Comparison of ENCODE assay signal across 8 mouse cellular contexts in the genomic region with DNA sequence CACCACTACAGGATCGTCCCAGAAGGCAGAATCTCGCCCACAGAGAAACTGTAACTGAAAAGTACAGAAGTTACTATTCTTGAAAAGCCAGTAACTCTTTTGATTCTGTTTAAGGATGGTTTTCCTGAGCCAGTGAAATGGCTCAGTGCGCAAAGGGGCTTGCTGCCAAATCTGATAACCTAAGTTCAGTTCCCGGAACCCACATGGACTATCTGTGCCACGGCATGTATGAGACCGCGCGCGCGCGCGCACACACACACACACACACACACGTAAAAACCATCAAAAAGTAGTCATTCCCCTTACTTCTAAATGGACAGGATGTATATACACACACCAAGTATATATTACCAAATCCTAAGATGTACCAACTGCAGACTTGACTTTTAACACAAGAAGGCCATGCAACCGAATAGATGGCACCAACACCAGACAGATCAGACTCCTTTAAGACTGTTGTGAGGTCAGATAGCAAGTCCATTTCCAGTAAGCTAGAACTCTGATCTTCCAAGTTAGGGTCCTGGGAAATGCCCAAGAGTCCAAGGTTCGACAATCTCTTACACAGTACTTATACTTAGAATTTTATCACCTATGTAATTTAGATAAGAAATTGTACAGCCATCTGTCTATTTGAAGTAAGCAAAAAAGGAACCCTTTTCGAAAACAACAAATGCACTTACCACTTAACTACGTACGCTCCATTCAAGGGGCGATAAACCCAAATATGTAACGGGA. TPM values are rescaled to one million over a fixed set of nuclear protein-coding genes. Genes with fewer than 3 reads are reported as not detected.
A peak's percentile ranks its signal among the peaks of the same experiment; 100 is the strongest.
DNase-seq lines count a peak whose midpoint lies in the region; ATAC-seq lines count a peak whose summit lies in the region.

No protein-coding gene starts in this region.

- no peak for DNase-seq in neural tube, embryonic 11.5 days (ENCODE audit: low spot score)
- no peak for DNase-seq in neural tube, embryonic 10.5 days (ENCODE audit: extremely low spot score, low spot score)
- no peak for DNase-seq in embryo, embryonic 9.5 days (ENCODE audit: extremely low spot score)
- DNase-seq in frontal cortex, postnatal 36 days (ENCODE audit: low spot score in 2 of 2): no peak
- DNase-seq in natural killer cell, adult 2 months (ENCODE audit: low spot score in 2 of 2): no peak
- DNase-seq in right cerebral cortex, postnatal 14 days: no peak

- peaks cover 15% of the 10 kb centered on the region for H3K36me3 ChIP-seq in neural tube, embryonic 11.5 days (ENCODE audit: control insufficient read depth, insufficient read depth, low read length)
- peaks cover 22% of the 10 kb centered on the region for H3K36me3 ChIP-seq in forebrain, embryonic 15.5 days
- H3K36me3 ChIP-seq in liver, embryonic 15.5 days (replicated peaks): peaks cover 41% of the 10 kb centered on the region

- H3K4me2 ChIP-seq in neural tube, embryonic 11.5 days (ENCODE audit: low read depth): peak overlapping the region; percentile 76
- H3K4me2 ChIP-seq in forebrain, embryonic 15.5 days (replicated peaks): peak overlapping the region; percentile 66
- H3K4me2 ChIP-seq in liver, embryonic 15.5 days: peak overlapping the region; percentile 77

- ATAC-seq in neural tube, embryonic 11.5 days (ENCODE audit: insufficient read depth, low FRiP score, low TSS enrichment): no peak
- ATAC-seq in forebrain, embryonic 15.5 days (replicated peaks): no peak
- ATAC-seq in liver, embryonic 15.5 days (ENCODE audit: insufficient read depth): no peak

- no peak overlapping the region for H3K27ac ChIP-seq in neural tube, embryonic 11.5 days (ENCODE audit: low read depth, low read length)
- H3K27ac ChIP-seq in forebrain, embryonic 15.5 days (replicated peaks): no peak overlapping the region
- H3K27ac ChIP-seq in liver, embryonic 15.5 days (replicated peaks): no peak overlapping the region

- WGBS in neural tube, embryonic 11.5 days: 93% methylated on average over 20 of the region's 20 CpGs
- WGBS in forebrain, embryonic 15.5 days: 89% methylated on average over 20 of the region's 20 CpGs
- 66% methylated on average over 20 of the region's 20 CpGs for WGBS in liver, embryonic 15.5 days (ENCODE audit: insufficient replicate concordance)

- H3K27me3 ChIP-seq in neural tube, embryonic 11.5 days (ENCODE audit: control insufficient read depth, insufficient read depth, low read length): no peaks in the 10 kb centered on the region
- H3K27me3 ChIP-seq in forebrain, embryonic 15.5 days: no peaks in the 10 kb centered on the region
- no peaks in the 10 kb centered on the region for H3K27me3 ChIP-seq in liver, embryonic 15.5 days

- H3K4me3 ChIP-seq in neural tube, embryonic 11.5 days (ENCODE audit: low read depth, low read length): no peak overlapping the region
- H3K4me3 ChIP-seq in forebrain, embryonic 15.5 days: peak overlapping the region; percentile 77
- H3K4me3 ChIP-seq in liver, embryonic 15.5 days (replicated peaks): peak overlapping the region; percentile 94

- peaks cover 3% of the 10 kb centered on the region; the same call in 1 of the 2 replicates for H3K4me1 ChIP-seq in neural tube, embryonic 11.5 days (ENCODE audit: control insufficient read depth, insufficient read depth, low read length)
- H3K4me1 ChIP-seq in forebrain, embryonic 15.5 days: peaks cover 13% of the 10 kb centered on the region
- H3K4me1 ChIP-seq in liver, embryonic 15.5 days (replicated peaks): peaks cover 49% of the 10 kb centered on the region

- no peaks in the 10 kb centered on the region for H3K9me3 ChIP-seq in neural tube, embryonic 11.5 days (ENCODE audit: control insufficient read depth, low read length)
- no peaks in the 10 kb centered on the region for H3K9me3 ChIP-seq in forebrain, embryonic 15.5 days
- no peaks in the 10 kb centered on the region for H3K9me3 ChIP-seq in liver, embryonic 15.5 days (replicated peaks)

- no peak overlapping the region for H3K9ac ChIP-seq in neural tube, embryonic 11.5 days (ENCODE audit: low read length)
- peak overlapping the region; percentile 81; the same call in 1 of the 2 replicates for H3K9ac ChIP-seq in forebrain, embryonic 15.5 days (replicated peaks)
- 0 out of 2 replicates have a peak overlapping the region, but pooled peaks have one; percentile 92 for H3K9ac ChIP-seq in liver, embryonic 15.5 days

RNA-seq across cellular contexts. Expression of a gene that starts 1.4 kb away (rescaled TPM):
- polyA plus RNA-seq in neural tube, embryonic 11.5 days (2014; fragmentation: Nextera tagmentation; extraction: Ambion mirVana): 32.4 and 34.9 TPM in 2 replicates
- polyA plus RNA-seq in forebrain, embryonic 15.5 days (2015; fragmentation: Nextera tagmentation; extraction: Ambion mirVana): 35.0 and 36.3 TPM in 2 replicates
- polyA plus RNA-seq in liver, embryonic 15.5 days (2015; fragmentation: Nextera tagmentation; extraction: Ambion mirVana): 19.7 TPM in 2 replicates

RNA-seq across cellular contexts. Expression of a gene that starts 40.9 kb away (rescaled TPM):
- 52.5 and 61.0 TPM in 2 replicates for polyA plus RNA-seq in neural tube, embryonic 11.5 days (2014; fragmentation: Nextera tagmentation; extraction: Ambion mirVana)
- 37.6 and 38.7 TPM in 2 replicates for polyA plus RNA-seq in forebrain, embryonic 15.5 days (2015; fragmentation: Nextera tagmentation; extraction: Ambion mirVana)
- polyA plus RNA-seq in liver, embryonic 15.5 days (2015; fragmentation: Nextera tagmentation; extraction: Ambion mirVana): 28.1 and 28.7 TPM in 2 replicates

RNA-seq across cellular contexts. Expression of a gene that starts 56.2 kb away (rescaled TPM):
- polyA plus RNA-seq in neural tube, embryonic 11.5 days (2014; fragmentation: Nextera tagmentation; extraction: Ambion mirVana): 0.26 TPM in 1 of 2 replicates, not detected in the other
- 0.10 and 0.19 TPM in 2 replicates for polyA plus RNA-seq in forebrain, embryonic 15.5 days (2015; fragmentation: Nextera tagmentation; extraction: Ambion mirVana)
- not detected in 2 replicates for polyA plus RNA-seq in liver, embryonic 15.5 days (2015; fragmentation: Nextera tagmentation; extraction: Ambion mirVana)
